Mouse (Mus musculus) liver, postnatal 0 days (tissue): ENCODE data around the gene Parp3.

Source experiments
- CTCF ChIP-seq: sonication (generic); IDR thresholded peaks from 2 replicates; pipeline ENCODE4 v1.5.1; 2016; ENCODE audit warnings: antibody characterized with exemption, low read depth
- EP300 ChIP-seq: IDR thresholded peaks from 2 replicates; pipeline ENCODE4 v1.6.1; 2016; ENCODE audit warnings: antibody characterized with exemption, low read depth, mild to moderate bottlenecking

GRCm38 (mm10) chr9:106428719-106429220, 48.0 kb downstream of the Parp3 start:
- TF ChIP-seq CTCF (no peak), EP300 (no peak)
